Mouse (Mus musculus) neural tube, embryonic 14.5 days (tissue): ENCODE results near the gene Opcml. TPM values are rescaled to one million over a fixed set of nuclear protein-coding genes. Genes with fewer than 3 reads are reported as not detected.

ENCODE experiments used
- ATAC-seq: fragments of 200-750 bp; cut with Nextera tagmentation; 2 replicates; pipeline ENCODE4 v1.8.0; 2017; ENCODE audit warnings: low read depth, mild to moderate bottlenecking, moderate TSS enrichment, moderate library complexity
- H3K27ac ChIP-seq: fragments of 300-500 bp; sonication (generic); 2 replicates; pipeline ENCODE4 v1.5.1; 2014; ENCODE audit warnings: low read depth, mild to moderate bottlenecking, control low read depth, low read length, moderate library complexity, mixed read lengths
- H3K27me3 ChIP-seq: fragments of 300-500 bp; sonication (generic); 2 replicates; pipeline ENCODE4 v1.6.1; 2014; ENCODE audit warnings: low read length; ENCODE audit not compliant: control insufficient read depth, insufficient read depth
- H3K36me3 ChIP-seq: fragments of 300-500 bp; sonication (generic); 2 replicates; pipeline ENCODE4 v1.6.1; 2014; ENCODE audit warnings: low read length, mixed read lengths; ENCODE audit not compliant: control insufficient read depth, insufficient read depth
- H3K4me1 ChIP-seq: fragments of 300-500 bp; sonication (generic); 2 replicates; pipeline ENCODE4 v1.6.1; 2014; ENCODE audit warnings: low read length; ENCODE audit not compliant: control insufficient read depth, insufficient read depth
- H3K4me2 ChIP-seq: fragments of 300-500 bp; sonication (generic); 2 replicates; pipeline ENCODE4 v1.6.1; 2014; ENCODE audit warnings: mild to moderate bottlenecking, low read depth, low read length, control low read depth
- H3K4me3 ChIP-seq: fragments of 300-500 bp; sonication (generic); 2 replicates; pipeline ENCODE4 v1.5.1; 2014; ENCODE audit warnings: low read depth, low read length, control low read depth, mixed read lengths
- H3K9ac ChIP-seq: fragments of 300-500 bp; sonication (generic); replicated peaks from 2 replicates; pipeline ENCODE4 v1.6.1; 2014; ENCODE audit warnings: low read depth, mild to moderate bottlenecking, control low read depth, low read length, mixed read lengths
- H3K9me3 ChIP-seq: fragments of 300-500 bp; sonication (generic); 2 replicates; pipeline ENCODE4 v1.6.1; 2016; ENCODE audit warnings: low read length; ENCODE audit not compliant: control insufficient read depth
- WGBS: fragments of 180-500 bp; shearing (Covaris S2); extraction: QIAGEN DNeasy Blood & Tissue Kit; methylation state at CpG from one replicate; pipeline ENCODE4 v1.1.7; 2014; 5-methylcytosine and 5-hydroxymethylcytosine counted together
- polyA plus RNA-seq: library from polyadenylated mRNA; unstranded; fragments of >200 nt; fragmentation: Nextera tagmentation; extraction: Ambion mirVana; gene quantifications from 2 replicates; pipeline ENCODE4 v1.2.1, GENCODE M21; 2014

The Opcml gene
- polyA plus RNA-seq, 1 experiment from 2014 or later: 49.3 TPM

DNA sequence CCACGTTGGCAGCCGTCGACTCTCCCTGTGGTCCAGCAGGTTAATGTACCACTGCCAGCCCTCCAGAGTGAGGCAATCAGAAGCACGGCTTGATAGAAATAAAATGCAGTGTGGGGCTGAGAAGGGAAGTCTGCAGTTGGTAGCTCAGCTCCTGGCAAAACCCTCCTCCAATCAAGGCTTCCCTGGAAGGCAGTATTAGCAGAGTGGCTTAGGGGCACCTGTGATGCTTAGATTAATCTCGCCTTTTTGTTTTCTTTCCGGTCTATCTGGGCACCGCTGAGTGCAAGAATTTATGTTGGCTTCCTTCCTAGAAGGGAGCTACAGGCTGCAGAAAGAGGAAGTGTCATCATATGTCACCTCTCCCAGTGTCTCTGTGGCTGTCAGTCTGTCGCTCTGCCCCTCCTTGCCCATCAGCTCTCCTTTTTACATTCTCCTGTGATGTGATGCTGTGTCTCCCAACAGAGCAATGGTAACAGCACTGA, 778.5 kb downstream of the Opcml start:
- ATAC-seq: no peak
- Histone ChIP-seq H3K9ac (no peak overlapping the region), H3K36me3 (no peaks in the 10 kb centered on the region), H3K9me3 (no peaks in the 10 kb centered on the region), H3K4me2 (no peak overlapping the region), H3K27ac (no peak overlapping the region), H3K4me3 (no peak overlapping the region), H3K4me1 (peaks cover 10% of the 10 kb centered on the region; the same call in 1 of the 2 replicates), H3K27me3 (no peaks in the 10 kb centered on the region)
- WGBS: 16% methylated on average over 8 of the region's 8 CpGs

DNA sequence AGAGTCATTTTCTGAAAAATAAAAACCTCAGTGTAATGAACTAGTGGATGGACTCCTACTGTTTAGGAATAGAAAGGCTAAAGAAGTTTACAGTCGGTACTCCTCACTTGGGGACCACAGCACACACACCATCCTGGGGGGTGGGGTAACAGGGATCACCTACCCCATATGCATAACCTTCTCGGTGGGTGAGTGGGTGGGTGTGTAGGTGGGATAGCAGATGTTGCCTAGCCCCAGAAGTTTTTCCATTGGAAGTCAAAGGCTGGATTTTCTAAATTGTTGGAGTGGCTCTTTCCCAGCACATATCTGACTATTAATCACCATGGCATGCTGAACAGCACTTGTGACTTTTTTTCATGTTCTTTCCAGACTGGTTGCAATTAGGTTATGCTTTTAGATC, 779.2 kb downstream of the Opcml start:
- Histone ChIP-seq H3K4me1 (peaks cover 10% of the 10 kb centered on the region; the same call in 1 of the 2 replicates), H3K27me3 (no peaks in the 10 kb centered on the region), H3K4me2 (no peak overlapping the region), H3K4me3 (no peak overlapping the region), H3K9me3 (no peaks in the 10 kb centered on the region), H3K9ac (no peak overlapping the region), H3K27ac (no peak overlapping the region), H3K36me3 (no peaks in the 10 kb centered on the region)
- no peak for ATAC-seq
- 37% methylated on average over 2 of the region's 2 CpGs for WGBS

DNA sequence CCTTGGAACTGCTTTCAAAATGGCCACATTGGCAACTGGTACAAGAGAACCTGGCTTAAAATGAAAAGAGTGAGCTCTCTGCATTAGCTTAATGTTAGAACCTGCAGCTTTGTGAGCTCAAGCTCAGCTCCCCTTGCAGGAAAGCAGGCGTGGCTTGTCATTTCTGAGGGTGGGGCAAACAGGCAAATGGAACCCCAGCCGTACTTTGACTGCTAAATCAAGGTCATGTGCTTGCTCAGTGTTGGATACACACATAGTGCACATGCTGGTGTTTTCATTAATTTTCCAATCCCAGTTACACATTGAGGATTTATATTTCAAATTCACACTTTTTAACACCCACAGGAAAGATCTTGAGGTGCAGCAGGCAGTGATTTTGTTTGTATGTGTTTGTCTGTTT, 781.1 kb downstream of the Opcml start:
- no peak overlapping the region for H3K27ac ChIP-seq
- peaks cover 10% of the 10 kb centered on the region; the same call in 1 of the 2 replicates for H3K4me1 ChIP-seq
- no peak overlapping the region for H3K9ac ChIP-seq
- H3K4me3 ChIP-seq: no peak overlapping the region
- no peaks in the 10 kb centered on the region for H3K9me3 ChIP-seq
- H3K27me3 ChIP-seq: no peaks in the 10 kb centered on the region
- ATAC-seq: no peak
- WGBS: 71% methylated on average over 2 of the region's 2 CpGs
- no peaks in the 10 kb centered on the region for H3K36me3 ChIP-seq
- no peak overlapping the region for H3K4me2 ChIP-seq

DNA sequence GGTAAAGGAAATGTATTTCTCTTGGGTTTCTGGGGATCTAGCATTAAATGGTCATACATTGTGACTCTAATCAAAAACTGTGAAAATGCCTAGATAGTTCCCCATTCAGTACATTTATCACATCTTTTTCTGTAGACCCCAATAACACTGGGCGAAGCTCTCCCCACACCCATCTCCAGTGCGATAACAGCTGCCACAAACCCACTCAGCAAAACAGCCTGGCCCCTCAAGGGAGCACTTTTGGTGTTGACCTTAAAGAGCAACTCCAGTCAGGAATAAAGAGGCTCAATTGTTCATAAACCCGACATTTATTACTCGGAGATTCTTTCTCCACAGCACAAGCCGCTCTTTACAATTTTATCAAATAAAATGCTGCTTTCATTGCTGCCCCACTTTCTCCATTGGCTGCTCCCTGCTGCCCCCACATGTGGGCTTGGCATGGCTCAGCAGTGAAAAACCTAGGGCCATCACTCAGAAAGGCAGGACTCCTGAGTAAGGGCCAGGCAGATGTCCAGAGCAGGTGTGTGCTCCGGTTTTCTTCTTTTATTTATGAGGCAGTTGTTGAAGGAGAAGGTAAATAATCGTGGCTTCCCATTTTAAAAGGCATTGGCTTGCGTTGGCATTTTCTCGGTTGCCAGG, 781.7 kb downstream of the Opcml start:
- ATAC-seq: peak; percentile 54; the same call in 1 of the 2 replicates
- WGBS: 29% methylated on average over 9 of the region's 9 CpGs
- no peak overlapping the region for H3K4me3 ChIP-seq
- no peak overlapping the region for H3K27ac ChIP-seq
- H3K27me3 ChIP-seq: no peaks in the 10 kb centered on the region
- H3K4me1 ChIP-seq: peaks cover 10% of the 10 kb centered on the region; the same call in 1 of the 2 replicates
- H3K36me3 ChIP-seq: no peaks in the 10 kb centered on the region
- H3K9ac ChIP-seq: no peak overlapping the region
- H3K9me3 ChIP-seq: no peaks in the 10 kb centered on the region
- no peak overlapping the region for H3K4me2 ChIP-seq

DNA sequence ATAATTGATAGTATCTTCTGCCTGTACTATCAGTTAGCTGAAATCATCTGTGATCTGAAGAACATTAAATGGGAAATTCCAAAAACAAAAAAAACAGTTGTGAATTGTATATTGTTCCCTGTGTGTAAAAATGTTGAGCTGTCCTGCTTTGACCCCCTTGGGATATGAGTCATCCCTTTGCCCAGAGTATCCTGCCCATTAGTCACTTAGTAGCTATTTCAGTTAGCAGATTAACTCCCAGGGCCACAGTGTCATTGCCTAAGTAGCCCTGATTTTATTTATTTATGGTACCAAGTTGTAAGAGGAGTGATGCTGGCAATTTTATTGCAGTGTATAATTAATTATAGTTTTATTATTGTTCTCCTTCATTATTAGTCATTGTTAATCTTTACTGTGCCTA, 788.2 kb downstream of the Opcml start:
- ATAC-seq: no peak
- no peaks in the 10 kb centered on the region for H3K4me1 ChIP-seq
- H3K4me2 ChIP-seq: no peak overlapping the region
- H3K36me3 ChIP-seq: no peaks in the 10 kb centered on the region
- no peaks in the 10 kb centered on the region for H3K9me3 ChIP-seq
- no peak overlapping the region for H3K9ac ChIP-seq
- no peaks in the 10 kb centered on the region for H3K27me3 ChIP-seq
- H3K27ac ChIP-seq: no peak overlapping the region
- H3K4me3 ChIP-seq: no peak overlapping the region

DNA sequence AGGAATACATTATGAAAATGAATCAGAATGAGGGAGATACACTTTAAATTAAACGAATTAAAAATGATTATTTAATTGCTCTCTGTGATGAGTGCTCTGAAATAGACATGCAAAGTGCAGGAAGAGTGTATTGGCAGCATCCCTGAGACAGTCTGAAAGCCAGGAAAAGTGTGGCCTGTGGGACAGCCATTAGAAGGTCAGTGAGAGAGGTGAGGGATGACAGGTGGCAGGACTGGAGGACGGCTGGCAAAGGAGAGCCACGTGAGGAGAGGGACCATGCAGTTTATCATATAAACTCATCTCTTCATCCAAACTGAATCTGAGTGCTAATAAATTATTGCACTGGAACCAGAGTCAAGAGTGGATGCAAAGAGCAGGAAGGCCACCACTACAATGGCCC, 796.7 kb downstream of the Opcml start:
- 87% methylated on average over 3 of the region's 3 CpGs for WGBS
- no peak for ATAC-seq
- Histone ChIP-seq H3K36me3 (no peaks in the 10 kb centered on the region), H3K9ac (no peak overlapping the region), H3K27me3 (no peaks in the 10 kb centered on the region), H3K4me2 (no peak overlapping the region), H3K27ac (no peak overlapping the region), H3K9me3 (no peaks in the 10 kb centered on the region), H3K4me1 (no peaks in the 10 kb centered on the region), H3K4me3 (no peak overlapping the region)

DNA sequence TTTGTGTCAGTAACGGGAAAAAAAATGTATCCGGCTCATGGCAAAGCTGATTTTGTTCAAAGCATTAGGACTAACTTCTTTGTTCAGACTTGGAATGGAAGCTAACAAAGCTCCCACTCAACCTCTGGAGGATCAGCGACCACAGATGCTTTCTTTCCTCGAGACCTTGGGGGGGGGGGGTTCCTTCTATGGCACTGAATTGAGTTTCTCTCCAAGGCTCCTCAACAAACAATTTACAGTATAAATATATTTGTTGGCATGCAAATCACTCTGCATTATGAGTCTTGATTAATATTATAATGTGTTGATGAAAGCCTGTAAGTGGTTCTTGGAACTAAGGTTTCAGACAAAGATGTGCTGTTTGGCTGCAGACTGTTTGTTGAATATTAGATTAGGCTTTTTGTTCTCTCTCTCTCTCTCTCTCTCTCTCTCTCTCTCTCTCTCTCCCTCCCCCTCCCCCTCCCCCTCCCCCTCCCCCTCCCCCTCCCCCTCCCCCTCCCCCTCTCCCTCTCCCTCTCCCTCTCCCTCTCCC, 797.3 kb downstream of the Opcml start:
- Histone ChIP-seq H3K4me1 (no peaks in the 10 kb centered on the region), H3K27me3 (no peaks in the 10 kb centered on the region), H3K36me3 (no peaks in the 10 kb centered on the region), H3K4me2 (no peak overlapping the region), H3K9me3 (no peaks in the 10 kb centered on the region), H3K4me3 (no peak overlapping the region), H3K27ac (no peak overlapping the region), H3K9ac (no peak overlapping the region)
- 78% methylated on average over 4 of the region's 4 CpGs for WGBS
- no peak for ATAC-seq

DNA sequence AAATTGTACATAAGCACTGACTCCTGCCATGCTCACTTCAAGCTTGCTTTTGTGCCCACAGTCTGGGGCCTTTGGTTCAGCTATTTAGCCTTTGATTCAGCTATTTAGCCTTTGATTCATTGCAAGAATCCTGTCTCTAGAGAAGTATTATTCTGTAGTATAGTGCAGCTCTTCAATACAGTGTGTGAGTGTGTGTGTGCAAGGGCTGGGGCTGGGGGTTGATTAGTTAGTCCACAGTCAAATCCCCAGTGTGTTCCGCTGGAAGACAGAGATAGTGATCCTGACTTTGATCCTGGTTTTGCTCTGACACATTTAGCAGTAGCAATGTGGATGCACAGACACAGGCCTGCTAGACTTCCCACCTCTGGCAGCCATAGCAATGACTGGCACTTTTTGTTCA, 797.9 kb downstream of the Opcml start:
- Histone ChIP-seq H3K27me3 (no peaks in the 10 kb centered on the region), H3K27ac (no peak overlapping the region), H3K9ac (no peak overlapping the region), H3K4me2 (no peak overlapping the region), H3K9me3 (no peaks in the 10 kb centered on the region), H3K36me3 (no peaks in the 10 kb centered on the region), H3K4me1 (no peaks in the 10 kb centered on the region), H3K4me3 (no peak overlapping the region)
- ATAC-seq: peak; percentile 17; the same call in 1 of the 2 replicates
- 67% methylated on average over 1 of the region's 1 CpGs for WGBS

DNA sequence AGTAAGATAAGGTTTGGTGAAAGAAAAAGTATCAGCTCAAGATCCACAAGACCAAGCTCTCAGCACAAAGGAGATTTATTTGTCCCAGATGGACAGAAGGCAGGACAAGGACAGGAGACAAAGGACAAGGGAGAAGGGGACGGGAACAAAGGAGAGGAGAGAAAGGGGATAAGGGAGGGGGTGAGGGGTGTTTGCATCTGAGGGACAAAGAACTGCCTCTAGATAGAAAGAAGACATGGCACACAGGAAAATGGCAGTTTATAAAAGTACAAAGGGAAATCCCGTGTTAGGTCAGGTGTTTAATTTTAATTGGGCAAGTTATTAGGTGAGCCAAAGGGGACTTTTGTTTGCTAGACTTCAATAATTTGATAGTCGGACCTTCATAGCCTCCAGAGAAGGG, 801.6 kb downstream of the Opcml start:
- Histone ChIP-seq H3K9me3 (no peaks in the 10 kb centered on the region), H3K4me1 (no peaks in the 10 kb centered on the region), H3K4me2 (no peak overlapping the region), H3K27me3 (no peaks in the 10 kb centered on the region), H3K36me3 (no peaks in the 10 kb centered on the region), H3K4me3 (no peak overlapping the region), H3K9ac (no peak overlapping the region), H3K27ac (no peak overlapping the region)
- WGBS: 12% methylated on average over 3 of the region's 3 CpGs
- ATAC-seq: no peak
